Mouse (Mus musculus): Measurements from ENCODE around the gene Tfdp1.

- TF ChIP-seq CTCF (IDR thresholded peaks at IDR 0.05; ENCODE audit: insufficient read depth, low read depth, low read length), result no peak
- TF ChIP-seq POLR2A (IDR thresholded peaks at IDR 0.05; ENCODE audit: insufficient read depth, low read depth, low read length), result no peak
These were observed 58.2 kb downstream of the Tfdp1 start, which contains the start of gene Atp4b for GRCm38 (mm10) chr8:13396725-13397124.
